Mouse (Mus musculus): Measurements from ENCODE around the gene Ankrd49.

Ankrd49 gene

DNA sequence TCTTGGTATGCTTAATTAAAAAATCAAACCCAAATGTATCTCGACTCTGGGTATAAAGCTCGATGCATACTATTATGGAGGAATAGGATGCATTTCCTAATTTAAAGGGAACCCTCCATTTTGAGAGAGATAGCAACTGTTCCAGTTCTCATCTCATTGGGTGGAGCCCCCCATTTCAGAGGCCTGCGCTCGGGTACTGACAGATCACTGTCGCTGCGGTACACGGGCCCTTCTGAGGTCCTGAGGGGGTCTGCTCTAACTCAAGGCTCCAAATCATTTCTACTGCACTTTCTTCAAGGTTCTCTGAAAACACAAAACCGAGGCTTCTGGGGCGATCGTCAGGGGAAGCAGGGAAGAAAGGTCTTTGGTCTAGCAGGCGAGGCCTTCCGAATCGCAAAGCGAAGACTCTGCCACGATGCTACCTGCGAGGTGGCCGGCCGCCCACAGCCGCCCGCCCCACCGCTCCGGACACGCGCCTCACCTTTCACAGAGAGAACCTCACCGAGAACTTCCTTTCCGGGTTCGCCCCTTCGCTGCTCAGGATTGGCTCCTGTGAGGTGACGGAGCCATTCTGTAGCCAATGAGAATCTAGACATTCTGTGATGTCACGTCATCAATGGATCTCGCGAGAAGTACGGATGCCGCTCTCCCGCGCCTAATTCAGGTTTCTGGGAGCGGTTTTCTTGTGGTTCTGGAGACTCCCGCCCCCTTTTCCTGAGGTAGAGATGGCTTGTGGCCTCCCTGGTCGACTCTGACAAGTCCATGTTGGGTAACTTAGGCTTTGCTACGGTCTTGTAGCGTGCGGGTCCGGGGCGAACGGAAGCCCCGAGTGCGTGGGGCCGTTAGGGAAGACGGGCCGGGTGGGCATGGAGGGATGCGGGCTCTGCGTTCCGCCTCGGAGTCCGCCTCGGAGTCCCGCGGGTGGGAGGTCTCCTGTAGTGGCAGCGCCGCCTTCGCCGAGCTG lies at the start of gene Ankrd49, which contains the start of gene Mre11a:
Ankrd49 (minus strand) TSS at position 818 of the 964 bp plus-strand sequence.
Mre11a (plus strand) TSS at position 616 of the 964 bp plus-strand sequence.
- DNase-seq (ENCODE audit: low spot score) = peak; percentile 90

DNA sequence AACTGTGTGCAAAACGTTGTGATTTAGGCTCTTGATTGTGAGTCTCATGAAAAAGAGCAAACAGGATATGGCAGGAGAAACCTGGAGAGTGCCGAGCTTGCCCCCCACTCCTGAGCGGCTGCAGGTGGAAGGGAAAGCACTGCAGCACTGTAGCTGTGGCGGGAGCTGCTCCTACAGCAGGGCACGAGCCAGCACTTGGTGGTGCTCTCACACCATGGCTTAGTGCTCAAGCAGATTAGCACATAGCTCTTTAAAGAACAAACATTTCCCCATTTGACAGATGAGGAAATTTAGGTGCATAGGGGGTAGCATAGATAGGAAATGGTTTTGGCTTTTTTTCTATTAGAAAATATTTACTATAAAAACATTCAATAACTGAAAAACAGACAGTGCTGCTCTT lies 47.4 kb upstream of the Ankrd49 start:
- no peak for DNase-seq (ENCODE audit: low spot score)

DNA sequence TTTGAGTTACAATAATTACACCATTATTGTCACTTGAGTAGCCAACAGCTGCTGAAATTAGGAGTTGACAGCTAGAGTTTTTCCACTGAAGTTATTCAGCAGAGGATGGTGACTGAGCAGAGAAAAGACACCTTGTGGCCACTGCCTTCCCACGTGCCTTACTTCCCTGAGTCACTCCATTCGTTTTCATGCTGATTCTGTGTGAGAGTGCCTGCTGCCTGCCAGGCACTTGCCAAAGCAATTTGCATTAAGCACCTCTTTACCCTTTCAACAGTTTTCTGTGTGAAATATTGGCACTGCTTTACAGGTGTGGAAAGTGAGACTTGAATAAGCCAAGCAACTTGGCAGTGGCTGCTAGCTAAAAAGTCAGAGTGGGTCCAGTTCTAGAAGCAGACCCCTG lies 43.2 kb upstream of the Ankrd49 start:
- no peak for DNase-seq (ENCODE audit: low spot score)

- DNase-seq (ENCODE audit: low spot score) = no peak
Observed at GRCm38 (mm10) chr9:14824840-14825239, 40.2 kb upstream of the Ankrd49 start.

- no peak for DNase-seq (ENCODE audit: low spot score)
Observed at GRCm38 (mm10) chr9:14821396-14821795, 36.7 kb upstream of the Ankrd49 start.

DNA sequence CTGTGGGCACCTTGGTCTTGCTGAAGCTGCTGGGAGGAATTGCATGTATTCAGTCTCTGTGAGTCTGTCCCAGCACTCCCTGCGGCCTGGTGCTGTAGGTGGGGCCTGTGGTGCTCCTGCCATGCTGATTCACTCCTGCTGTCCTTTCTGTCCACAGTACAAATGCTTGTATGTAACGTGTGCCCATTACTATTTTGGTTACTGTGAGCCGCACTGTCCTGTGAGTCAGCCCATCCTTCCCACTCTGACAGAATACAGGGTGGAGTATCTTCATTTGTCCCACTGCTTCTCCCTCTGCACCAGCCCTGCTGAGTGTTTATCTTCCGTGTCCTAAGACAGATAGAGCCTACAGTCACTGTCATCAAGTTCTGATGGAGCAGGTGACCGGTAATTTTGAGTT lies 25.5 kb upstream of the Ankrd49 start:
- DNase-seq (ENCODE audit: low spot score) = no peak

DNA sequence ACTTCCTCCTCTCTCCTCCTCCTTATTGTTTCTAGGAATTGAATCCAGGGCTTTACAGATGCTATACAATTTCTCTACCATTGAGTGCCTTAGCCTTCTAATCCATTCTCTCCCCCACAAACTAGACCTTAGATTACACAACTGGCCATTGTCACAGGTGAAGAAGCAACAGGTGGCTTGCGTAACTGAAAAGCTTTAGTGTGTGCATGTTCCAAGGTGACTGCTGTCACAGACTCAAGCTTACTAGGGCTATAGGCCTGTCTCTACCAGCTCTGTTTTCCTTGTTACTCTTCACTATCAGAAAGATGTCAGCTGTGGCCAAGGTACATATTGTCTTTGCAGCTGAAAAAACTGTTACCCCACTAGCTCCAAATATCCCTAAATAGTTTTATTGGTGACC lies 22.1 kb upstream of the Ankrd49 start:
- DNase-seq (ENCODE audit: low spot score) = no peak

DNA sequence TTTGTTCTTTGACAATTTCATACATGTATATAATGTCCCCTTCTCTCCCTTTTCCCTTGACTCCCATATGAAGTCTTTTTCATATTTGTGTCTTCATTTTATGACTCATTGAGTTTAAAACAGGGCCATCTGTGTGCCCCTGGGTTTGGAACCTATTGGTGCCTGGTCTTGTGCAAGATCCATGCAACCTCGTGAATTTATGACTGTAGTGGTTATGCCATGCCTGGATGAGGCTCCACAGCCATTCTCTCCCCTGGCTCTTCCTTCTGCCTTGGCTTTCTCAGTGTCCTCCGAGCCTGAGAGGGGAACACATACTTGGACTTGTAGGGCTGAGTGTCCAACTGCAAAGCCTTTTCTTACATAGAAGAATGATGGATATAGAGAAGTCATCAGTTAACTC lies 21.1 kb upstream of the Ankrd49 start:
- no peak for DNase-seq (ENCODE audit: low spot score)

DNA sequence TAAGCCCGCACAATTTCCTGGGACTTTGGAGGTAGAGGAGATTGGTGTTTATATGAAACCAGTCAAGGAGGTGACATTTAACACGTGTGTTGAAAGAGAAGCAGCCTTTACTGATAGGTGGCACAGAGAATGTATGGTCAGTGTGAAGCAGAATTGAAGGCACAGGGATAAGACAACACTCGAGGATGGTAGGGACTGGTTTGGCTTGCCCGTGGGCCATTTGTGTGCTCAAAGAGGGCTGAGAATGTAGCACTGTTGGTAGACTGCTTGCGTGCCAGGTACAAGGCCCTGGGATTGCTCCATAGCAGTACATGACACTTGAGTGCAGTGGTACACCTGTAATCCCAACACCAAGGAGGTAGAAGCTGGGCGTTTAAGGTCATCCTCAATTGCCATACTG lies 2.7 kb upstream of the Ankrd49 start:
- no peak for DNase-seq (ENCODE audit: low spot score)

DNA sequence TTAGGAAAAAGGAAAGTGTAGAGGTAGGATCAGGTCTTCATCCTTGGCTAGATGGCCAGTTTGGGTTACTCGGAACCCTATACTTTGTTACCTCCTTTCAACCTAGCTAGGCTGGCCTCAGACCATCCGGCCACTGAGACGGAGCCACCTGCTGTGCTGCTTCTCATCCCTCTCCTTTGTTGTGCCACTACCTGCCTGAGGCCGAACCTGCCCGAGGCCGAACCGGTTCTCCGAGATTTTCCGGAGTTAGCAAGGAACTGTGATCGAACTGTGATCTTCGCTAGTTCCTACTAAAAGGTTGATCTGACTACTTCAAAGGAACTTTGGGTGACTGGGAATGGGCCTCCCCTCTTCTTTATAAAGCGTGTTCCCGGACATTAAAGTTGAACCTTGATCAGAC lies 6.3 kb downstream of the Ankrd49 start:
- DNase-seq (ENCODE audit: low spot score) = no peak

DNA sequence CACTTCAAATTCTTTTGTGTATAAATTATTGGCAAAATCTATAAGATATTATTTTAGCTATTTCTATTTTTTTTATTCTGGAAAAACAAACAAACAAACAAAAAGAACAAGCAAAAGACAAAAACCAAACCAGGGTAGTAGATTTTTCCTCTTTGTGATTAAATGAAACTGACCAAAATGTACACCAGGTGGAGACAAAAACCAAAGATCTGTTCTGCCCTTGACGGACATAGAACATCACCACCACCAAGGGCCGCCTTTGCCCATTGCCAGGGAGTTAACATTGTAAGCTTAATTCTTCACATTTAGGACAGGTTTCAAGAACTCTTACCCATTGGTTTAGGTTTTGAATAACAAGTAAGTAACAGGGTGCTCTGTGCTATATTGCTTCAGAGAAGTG lies 10.8 kb downstream of the Ankrd49 start:
- DNase-seq (ENCODE audit: low spot score) = no peak

DNA sequence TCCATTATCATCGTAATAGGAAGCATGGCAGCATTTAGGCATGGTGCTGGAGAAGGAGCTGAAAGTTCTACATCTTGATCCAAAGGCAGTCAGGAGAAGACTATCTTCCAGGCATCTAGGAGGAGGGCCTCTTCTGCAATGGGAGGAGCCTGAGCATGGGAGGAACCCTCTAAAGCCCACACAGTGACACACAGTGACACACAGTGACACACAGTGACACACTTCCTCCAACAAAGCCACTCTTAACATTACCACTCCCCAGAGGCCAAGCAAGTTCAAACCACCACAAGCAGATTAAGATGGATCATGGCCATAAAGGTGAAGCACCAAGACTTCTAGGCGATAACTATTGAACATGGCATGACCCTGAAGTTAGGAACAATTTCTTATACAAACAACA lies 12.6 kb downstream of the Ankrd49 start:
- no peak for DNase-seq (ENCODE audit: low spot score)

DNA sequence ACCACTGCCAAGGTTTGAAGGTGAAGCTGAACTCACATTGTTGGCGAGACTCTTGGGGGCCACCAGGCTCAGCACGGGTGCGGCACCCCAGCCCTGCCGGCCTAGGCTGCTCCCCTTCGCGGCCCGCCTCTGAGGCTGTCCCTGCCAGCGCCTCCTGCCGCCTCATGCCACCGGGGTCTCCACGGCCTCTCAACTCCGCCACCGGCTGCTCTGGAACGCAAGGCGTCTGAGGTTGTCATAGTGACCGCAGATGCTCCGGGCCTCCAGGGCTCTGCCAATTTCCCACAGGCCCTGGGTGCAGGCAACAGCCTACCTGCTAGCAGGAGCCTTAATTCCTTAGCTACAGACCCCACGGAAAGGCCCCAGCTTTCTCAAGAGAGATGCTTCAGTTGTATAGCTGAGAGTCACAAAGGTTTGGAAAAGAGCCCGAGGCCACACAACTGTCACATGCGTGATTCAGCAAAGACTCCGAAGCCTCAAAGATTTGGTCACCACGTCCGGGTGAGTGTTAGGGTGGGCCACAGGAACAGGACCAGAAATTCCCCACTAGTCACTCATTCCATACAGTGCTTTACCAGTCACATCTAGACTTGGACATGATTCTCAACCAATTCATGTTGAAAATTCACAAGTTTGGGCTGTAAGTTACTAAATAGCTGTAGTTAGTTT lies 13.7 kb downstream of the Ankrd49 start, which contains the start of gene 1700012B09Rik:
1700012B09Rik (minus strand) TSS at position 228 of the 669 bp plus-strand sequence.
- DNase-seq (ENCODE audit: low spot score) = no peak

DNA sequence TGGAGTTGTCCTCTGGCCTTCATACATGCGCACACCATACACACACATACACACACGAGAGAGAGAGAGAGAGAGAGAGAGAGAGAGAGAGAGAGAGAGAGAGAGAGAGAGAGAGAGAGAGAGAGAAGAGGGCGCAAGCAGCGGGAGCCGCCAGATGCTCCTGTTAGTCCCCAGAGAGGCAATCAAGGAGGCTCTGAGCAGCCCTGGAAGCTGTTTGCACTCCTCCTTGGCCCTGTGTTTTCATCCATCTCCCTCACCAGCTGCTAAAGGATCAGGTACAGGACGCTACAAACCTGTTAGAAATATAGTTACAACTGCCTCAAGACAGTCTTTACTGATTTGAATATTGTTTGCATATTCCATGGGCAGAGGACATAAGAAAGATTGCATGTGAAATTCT lies 14.8 kb downstream of the Ankrd49 start:
- DNase-seq (ENCODE audit: low spot score) = no peak

GRCm38 (mm10) chr9:14764765-14765164 lies 19.9 kb downstream of the Ankrd49 start:
- DNase-seq (ENCODE audit: low spot score) = no peak

- no peak for DNase-seq (ENCODE audit: low spot score)
Observed at GRCm38 (mm10) chr9:14759261-14759660, 25.4 kb downstream of the Ankrd49 start.

- DNase-seq (ENCODE audit: low spot score) = no peak
Observed at GRCm38 (mm10) chr9:14758590-14758989, 26.1 kb downstream of the Ankrd49 start.

- DNase-seq (ENCODE audit: low spot score) = no peak
Observed at GRCm38 (mm10) chr9:14754469-14754868, 30.2 kb downstream of the Ankrd49 start.

DNA sequence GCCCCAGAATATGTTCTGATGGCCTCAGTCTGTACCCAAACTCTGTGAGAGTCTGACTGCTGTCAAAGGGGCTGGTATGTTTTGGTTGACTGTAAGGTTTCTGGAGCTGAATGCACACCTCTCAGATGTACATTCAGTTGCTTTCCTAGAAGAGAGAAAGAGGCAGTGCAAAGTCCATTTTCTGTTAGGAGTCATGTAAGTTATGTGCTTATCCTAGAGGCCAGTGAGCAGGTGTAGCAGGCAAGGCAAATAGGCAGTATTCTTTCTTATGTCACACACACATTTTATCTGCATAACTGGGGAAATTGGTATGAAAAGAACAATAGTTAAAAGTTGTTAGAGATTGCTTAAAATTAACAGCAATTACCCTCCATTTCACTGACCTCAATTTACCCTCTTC lies 30.7 kb downstream of the Ankrd49 start:
- DNase-seq (ENCODE audit: low spot score) = no peak

GRCm38 (mm10) chr9:14752001-14752522 lies 32.6 kb downstream of the Ankrd49 start, which contains the start of gene Fut4:
Gene Fut4, minus strand, starts transcription at chr9:14752393.
- no peak for DNase-seq (ENCODE audit: low spot score)

GRCm38 (mm10) chr9:14751503-14752000 lies 33.1 kb downstream of the Ankrd49 start:
- no peak for DNase-seq (ENCODE audit: low spot score)

DNA sequence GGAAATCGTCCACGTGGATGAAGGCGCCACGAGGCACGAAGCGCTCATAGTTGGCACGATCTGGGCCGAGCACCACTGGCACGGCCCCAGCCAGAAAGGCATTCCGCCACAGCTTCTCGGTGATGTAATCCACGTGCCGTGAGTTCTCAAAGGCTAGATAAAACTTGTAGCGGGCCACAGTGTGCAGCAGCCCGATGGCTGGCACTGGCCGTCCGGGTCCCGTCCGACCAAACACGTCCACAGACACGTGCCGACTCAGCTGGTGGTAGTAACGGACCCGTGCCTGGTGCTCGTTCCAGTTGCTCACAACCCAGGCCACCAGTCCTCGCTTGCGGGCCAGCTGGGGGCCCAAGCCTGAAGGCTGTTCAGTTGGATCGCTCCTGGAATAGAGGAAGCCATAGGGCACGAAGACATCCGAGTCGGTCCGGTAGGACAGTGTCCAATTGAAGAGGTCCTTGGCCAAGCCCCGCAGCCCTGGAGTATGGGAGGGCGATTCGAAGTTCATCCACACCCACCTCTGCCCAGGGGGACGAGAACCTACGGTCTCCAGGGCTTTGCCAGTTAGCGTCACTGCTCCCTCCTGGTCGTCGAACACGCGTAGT lies 33.7 kb downstream of the Ankrd49 start:
- DNase-seq (ENCODE audit: low spot score) = no peak

All from T-cell, adult 2 months (primary cell).